Mouse (Mus musculus) bone marrow, adult 2 months (tissue): ENCODE measurements at regions not wholly inside any gene's neighbourhood (a gene's known extent, or its start where the extent isn't known, plus 50 kb on each side); places are given as distances from the start of the nearest gene placed in this dataset.

ENCODE experiments used
- CTCF ChIP-seq: fragments of 200-500 bp; IDR thresholded peaks from 2 replicates; pipeline ENCODE4 v1.5.1; 2011; ENCODE audit warnings: low read length, control low read depth; ENCODE audit not compliant: control insufficient read depth, insufficient read depth
- POLR2A ChIP-seq: fragments of 200-500 bp; IDR thresholded peaks from 2 replicates; pipeline ENCODE4 v1.6.1; 2011; ENCODE audit warnings: low read depth, mild to moderate bottlenecking, control low read depth, low read length, borderline replicate concordance; ENCODE audit not compliant: control insufficient read depth

DNA sequence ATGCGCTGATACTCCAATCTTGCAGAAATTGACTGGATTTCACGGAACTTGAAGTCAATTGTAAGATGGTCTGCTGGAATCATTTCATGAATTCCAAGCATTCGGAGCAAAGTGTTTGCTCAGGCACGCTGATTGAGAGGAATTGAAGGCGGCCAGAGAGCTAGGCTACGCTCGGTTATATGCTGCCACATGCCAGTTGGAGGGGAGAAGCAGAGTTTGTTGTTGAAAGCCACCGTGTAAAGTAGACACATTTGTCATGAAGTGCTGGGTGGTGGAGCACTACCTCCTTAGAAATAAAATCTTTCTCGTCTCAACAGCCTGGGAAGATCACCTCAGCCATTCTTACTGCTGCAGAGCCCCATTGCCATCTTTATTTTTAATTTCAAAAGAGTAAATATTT, 175.3 kb upstream of the Frg1 start:
- no peak for TF ChIP-seq POLR2A
- TF ChIP-seq CTCF: no peak
